Mouse (Mus musculus) kidney, adult 9 months (tissue): Measurements from ENCODE around the gene Phgr1.

Experiments
- DNase-seq: peaks from one replicate; pipeline ENCODE4 v3.0.0; 2022

Gene Phgr1

DNA sequence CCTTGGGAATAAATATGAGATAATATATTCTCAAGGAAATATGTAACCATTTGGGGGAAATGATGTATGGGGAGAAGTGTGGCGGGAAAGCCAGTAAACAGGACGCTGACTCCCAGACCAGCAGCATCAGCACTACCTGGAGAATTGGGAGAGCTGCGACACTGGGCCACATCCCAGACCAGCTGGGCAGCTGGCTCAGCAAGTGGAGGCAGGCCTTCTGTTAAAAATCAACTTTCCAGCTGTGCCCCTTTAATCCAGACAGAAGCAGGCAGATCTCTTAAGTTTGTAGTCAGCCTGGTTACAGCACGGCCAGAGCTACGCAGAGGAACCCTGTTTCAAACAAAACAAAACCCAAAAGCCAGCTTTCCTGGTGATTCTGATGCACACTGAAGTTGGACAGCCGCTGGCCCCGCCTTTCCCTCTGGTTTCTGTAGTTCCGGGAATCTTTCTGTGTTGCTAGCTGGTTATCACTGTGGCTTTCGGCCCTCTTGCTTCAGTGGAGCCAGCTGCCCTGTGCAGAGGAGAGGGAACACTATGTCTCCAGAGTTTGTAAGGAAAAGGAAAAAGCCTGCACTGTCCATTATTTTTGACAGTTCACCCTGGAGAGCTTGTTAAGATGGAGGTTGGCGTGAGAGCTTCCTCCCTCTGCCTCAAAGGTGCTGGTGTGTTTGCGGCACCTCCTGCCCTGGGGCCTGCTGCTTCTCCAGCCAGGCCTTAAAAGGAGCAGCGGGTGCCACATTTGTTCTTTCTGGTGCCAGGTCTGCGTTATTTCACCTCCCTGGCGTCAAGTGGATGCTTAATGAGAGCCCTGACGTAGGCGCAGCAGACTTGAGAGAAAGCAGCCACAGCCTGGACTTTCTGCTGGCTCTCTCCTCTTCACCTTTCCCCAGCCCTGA lies 20.4 kb upstream of the Phgr1 start:
- DNase-seq, result peak; percentile 50

DNA sequence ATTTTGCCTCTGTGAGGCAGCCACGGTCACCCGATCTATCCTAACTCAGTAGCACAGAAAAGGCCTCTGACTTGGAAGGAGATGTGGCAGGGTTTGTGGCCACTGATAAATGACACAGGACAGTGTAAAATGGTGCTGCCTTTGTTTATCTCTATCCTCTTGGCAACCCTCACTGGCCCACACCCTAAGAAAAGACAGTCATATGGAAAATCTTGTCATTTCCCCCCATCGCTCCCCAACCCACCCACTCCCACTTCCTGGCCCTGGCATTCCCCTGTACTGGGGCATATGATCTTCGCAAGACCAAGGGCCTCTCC lies 19.8 kb upstream of the Phgr1 start:
- no peak for DNase-seq

DNA sequence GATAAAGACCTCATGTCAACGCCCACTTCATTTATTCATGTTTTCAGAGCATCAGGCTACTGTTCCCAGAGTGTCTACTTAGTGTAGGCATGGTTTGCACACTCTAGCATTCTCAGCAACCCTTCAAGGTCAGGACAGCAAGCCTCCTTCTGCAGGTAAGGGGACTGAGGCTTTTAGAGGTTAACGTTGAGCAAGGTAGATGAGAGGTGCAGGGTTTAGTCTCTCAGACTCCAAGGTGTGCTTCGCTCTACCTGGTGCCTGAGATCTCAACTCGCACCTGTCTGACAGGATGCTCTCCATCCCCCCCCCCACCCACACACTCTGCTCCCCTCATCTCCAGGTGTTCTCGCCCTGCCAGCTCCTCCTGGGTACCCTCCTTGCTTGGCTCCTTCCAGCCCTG lies 18.4 kb upstream of the Phgr1 start:
- DNase-seq, result no peak

DNA sequence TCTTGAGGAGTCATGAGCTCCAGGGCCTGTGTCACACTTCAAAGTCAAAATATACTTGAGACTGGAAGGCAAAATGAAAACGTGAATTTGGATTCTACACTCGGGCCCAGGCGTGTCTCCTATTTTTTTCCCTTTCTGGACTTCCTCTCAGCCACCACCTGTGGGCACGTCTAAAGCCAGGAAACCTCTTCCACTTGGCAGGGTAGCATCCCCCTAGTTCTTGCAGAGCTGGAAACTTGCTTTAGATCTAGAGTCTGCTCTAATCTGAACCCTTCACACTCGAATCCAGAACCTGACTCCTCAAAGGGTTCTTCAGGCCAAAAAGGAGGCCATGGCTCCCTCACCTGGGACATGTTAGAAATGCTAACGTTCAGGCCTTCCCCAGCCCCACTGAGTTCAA lies 17.2 kb upstream of the Phgr1 start:
- no peak for DNase-seq

DNA sequence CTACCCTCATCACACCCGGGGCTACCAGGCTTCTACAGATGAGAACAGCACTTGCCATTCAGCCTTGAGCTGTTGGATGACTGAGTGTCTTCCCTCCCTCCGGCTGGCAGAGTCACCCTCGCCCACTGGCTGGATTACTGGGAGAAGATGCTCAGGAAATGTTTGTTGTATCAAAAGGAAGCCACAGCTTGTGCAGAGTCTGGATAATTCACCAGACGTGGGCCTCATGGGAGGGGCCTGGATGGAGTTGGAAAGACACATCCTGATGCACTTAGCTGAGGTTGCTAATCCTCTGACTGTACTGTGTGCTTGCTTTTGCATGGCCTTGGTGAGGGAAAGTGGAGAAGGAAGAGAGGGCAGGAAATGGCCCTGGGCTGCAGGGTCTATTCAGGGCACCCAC lies 16.5 kb upstream of the Phgr1 start:
- no peak for DNase-seq

DNA sequence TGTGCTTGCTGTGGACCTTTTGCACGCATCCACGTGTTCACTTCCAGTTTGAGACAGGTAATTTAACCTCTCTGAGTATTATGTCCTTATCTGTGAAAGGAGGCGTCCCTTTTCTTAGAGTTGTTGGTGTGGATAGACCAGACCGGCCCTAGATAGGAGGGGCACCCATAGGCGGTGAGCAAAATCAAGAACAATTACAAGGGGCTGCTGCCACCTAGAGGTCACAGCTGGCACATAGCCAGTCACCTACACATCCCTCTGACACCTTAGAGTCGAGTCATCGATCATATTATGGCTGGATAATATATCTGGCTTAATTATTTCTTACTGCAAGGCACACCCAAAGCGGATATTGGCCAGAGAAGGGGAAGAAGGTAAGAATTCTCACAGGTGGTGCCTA lies 12.7 kb upstream of the Phgr1 start:
- DNase-seq, result peak; percentile 64

DNA sequence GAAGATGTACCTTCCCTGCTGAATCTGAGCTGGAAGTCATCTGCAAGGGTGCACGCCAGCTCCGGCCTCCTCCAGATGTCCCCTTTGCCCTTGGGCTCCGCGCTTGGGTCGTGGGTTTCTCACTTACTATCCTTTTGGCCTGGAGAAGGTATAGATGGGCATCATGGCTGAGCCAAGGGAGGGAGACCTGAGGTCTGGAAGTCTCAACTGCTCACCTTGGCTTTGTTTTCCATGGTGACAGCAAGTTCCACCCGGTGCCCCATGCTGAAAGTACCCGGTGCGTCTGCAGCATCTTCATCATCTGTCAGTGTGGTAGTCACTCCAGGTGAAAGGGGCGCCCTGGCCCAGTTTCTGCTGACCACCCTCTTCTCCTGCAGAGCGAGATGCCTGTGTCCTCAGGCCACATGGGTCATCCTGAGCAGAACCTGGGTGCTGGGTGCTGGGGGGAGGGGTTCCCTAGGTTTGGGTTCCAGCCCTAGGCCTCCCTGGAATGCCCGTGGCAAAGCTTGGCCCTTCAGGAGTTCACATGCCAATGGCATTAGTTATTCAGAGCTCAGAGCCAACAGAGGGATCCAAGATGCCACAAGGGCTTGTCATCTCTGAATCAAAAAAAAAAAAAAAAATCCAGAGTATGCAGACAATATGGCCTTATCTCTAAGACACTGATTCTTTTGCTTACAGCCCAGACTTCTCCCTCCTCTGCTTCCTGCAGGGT lies 12.1 kb upstream of the Phgr1 start:
- DNase-seq, result no peak

DNA sequence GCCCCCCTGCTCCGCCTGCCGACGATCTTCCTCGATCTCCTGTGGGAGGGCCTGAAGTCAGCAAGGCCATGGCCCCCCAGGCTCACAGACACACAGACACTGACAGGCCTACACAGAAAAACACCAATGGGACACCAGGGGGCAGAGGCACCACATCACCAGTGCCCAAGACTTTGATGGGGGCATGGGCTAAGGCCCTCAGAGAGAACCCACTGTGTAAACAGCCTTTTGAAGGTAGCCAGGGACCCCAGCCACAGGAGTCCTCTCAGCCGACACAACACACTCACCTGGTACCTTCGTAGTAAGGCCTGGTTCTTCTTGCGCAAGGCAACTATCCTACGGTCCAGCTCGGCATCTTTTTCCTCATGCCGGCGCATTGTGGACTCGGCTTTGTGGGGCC lies 11.2 kb upstream of the Phgr1 start:
- no peak for DNase-seq

DNA sequence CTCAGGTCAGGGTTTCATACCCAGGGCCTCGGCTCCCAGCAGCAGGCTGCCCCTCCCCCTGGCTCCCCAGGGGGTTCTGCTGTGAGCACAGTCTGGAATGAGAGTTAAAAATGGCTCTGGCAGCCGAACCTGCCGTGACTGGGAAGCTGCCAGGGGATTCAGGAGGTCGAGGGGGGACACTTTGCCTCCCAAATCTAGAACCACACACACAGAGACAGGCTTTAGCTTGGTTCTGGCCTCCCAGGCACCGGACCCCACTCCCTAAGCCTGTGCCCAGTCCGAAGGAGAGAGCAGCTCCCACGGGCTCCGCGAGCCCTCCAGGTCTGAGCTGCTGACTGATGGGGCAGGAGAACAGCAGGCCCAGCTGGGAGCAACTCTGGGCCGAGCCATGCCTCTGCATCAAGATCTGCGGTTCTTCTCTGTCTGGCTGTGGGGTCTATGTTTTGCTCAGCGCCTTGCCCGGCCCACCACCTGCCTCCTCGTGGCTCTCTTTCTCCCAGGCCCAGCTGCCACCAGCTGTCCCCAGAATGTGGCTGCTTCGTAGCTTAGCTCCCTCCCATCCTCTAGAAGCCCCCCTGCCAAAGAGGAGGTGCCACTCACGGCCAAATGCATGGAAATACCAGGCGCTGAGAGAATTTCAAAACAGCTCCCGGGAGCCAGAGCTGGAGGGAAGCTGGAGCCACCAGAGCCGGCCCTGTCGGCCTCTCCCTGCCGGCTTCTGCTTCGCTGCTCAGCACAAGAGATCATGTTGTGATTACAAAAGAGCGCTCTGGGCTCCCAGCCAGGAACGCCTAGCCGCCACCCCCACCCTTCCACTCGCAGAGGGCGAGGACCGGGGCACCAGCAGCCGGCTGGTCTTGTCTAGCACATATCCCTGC lies 10.4 kb upstream of the Phgr1 start, which contains the start of gene Ccdc9b:
Gene Ccdc9b, minus strand, starts transcription at position 756 of the 878 bp plus-strand sequence.
- DNase-seq, result peak; percentile 96

DNA sequence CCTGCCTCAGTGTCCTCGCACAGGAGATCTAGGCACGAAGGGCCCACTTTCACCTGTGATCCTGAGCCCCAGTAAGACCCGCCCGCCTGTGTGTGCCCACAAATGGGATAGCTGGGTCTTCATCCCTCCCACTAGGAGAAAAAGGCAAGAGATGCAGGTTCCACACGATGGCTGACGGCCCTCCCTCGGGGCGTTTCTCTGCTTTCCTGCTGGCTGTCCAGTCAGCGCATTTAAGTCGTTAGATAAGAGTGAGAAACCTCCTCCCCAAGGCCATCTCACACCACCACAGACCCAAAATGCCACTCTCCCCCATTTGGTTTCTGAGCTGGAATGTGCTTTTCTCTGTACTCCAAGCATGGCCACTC lies 9.8 kb upstream of the Phgr1 start:
- DNase-seq, result no peak

DNA sequence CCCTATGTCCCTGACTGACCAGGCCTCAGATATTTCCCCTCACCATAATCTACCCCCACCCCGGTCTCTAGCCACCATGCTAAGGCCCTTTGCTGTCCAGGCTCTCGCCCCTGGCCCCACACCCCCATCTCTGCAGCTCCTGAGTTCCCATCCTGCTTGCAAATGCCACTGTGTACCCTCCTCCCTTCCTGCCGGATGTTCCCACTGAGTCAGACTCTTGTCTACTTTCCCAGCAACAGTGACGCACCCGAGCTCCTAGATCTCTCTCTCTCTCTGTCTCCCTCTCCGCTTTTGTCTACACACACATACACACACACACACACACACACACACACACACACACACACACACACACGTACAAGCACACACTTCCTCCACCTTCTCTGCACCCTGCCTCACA lies 9.1 kb upstream of the Phgr1 start:
- peak; percentile 53 for DNase-seq

DNA sequence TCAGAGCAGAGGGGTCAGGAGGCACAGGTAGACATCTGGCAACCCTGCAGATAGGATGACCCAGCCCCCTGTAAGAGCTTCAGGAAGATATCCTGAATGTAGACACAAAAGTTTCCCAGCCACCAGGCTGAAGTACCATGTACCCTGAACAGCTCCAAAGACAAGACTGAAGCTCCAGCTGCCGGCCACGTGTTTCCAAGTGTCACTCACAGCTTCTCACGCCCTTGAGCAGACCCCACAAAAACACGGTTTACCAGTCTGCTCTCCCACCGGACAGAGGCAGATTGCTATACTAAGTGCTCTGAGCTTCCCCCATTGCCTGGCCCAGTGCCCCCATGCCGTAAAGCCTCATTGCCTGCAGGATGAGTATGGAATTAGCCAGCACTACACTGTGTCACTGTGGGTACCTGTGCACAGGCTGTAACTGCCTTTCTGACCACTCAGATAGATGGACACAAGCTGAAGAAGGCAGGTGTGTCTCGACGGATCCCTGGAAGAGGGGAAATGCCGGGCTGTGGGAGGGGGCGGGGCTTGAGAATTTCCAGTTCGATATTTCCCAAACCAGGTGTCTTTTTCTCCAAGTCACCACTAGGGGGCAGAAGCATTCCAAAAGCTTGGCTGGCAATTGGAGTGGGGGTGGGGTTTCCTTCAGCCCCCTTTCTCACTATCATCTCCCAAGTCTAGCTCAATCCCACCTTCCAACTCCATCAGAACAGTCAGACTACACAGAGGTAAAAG lies 8.3 kb upstream of the Phgr1 start:
- peak; percentile 59 for DNase-seq

DNA sequence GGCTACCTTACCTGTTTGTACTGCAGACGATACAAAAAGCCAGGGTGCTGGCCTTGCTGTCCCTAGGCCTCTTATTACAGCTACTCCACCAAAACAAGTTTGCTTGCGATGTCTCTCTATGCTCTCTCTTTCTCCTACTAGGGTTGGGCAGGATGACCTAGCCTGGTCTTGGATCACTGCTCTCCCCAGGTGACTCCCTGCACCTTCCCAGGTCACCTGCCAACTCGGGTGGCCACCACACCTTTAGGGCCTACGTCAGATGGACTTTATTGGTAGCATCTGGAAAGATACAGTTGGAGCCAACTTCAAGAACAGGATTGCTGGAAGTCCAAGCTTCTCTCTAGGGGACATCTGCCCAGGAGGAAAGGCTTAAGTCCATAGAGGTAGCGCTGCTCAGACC lies 7.7 kb upstream of the Phgr1 start:
- no peak for DNase-seq

DNA sequence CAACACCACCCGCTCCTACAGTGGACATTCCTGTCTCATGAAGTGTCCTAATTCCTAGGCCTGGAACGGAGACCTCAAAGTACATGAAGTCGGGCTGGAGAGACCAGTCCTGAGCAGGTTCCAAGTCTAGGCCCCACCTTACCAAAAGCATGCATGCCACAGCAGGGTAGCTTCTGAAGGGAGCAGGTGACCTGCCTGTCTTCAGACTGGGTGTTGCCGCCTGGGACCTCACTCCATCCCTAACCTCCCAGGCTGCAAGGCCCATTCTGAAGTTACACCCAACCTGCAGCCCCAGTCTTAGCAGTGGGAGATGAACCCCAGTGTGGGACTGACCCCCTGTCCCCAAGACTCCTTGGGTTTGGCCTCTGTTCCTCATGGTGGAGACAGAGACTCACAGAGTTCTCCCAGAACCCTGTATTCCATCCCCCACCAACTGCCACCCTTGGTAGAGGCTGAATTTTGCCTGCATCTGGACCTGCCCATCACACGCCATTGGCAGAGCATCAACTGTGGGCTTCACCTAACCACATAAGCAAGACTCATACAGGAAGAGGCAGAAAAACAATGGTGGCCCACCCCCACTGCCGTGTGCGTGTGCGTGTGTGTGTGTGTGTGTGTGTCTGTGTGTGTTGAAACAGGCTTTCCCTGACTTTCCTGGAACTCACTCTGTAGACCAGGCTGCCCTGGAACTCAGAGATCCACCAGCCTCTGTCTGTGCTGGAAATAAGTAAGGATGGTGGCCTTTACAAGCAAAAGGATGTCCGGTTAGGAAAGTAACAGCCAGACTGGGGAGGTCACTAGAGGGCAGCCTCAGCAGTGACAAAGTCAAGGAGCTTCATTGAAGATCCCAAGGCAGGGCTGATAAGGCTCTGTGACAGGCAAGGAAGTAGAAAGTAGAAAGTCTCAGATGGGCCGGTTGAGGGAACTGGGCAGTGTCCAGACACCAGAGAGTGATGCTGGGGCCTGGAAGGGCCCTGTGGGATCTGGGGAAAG lies 6.2 kb upstream of the Phgr1 start:
- DNase-seq, result no peak

DNA sequence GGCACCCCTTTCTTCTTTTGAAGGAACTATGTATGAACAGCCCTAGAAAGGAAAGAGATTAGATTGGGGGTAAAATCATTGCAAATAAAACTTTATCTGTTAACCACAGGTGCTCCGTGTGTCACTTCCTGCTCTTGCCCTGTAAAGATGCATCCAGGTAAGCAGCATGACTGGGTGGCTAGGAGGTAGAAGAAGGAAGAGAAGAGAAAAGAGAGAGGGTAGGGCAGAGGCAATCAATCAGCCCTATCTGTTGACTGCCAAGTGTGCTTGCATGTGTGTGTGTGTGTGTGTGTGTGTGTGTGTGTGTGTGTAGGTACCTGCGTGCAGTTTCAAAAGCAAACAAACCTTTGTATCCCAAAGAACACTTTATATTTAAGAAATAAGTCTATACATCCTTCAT lies 2.0 kb downstream of the Phgr1 start:
- no peak for DNase-seq

DNA sequence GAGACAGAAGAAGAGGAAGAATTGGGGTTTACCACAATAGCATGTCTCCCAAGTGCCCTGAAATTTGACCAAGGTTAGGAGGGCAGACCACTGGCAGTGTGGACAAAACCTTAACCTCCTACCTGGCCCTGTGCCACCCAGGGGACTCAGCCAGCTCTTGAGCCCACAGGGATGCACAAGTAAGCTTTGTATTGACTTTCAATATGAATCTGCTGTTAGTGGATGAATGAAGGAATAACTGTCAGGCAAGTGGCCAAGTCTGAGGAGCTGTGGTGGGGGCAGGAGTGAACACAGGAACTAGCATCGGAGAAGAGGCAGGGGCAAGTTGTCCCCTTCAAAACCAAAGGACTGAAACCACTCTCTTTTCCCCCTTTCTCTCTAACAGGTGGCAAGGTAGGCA lies 2.8 kb downstream of the Phgr1 start:
- DNase-seq, result no peak

DNA sequence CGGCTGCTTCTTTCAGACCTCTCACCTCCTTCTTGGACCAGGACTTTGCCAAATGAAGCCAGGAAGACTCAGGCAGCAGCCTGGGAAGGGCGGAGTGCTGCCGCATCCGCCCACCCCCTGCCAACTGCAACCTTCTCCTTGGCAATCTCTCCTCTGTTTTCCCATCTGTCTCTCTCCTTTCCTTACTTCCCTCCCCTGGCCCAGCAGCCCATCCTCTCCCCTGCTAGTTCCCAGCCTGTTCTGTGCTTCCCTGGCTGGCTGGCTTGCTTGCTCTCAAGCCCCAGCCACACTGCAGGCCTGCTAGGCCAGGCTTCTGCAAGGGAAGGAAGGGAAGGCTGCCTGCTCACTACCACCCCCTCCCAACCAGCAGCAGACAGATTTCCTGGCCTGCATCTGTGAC lies 3.3 kb downstream of the Phgr1 start:
- DNase-seq, result no peak

DNA sequence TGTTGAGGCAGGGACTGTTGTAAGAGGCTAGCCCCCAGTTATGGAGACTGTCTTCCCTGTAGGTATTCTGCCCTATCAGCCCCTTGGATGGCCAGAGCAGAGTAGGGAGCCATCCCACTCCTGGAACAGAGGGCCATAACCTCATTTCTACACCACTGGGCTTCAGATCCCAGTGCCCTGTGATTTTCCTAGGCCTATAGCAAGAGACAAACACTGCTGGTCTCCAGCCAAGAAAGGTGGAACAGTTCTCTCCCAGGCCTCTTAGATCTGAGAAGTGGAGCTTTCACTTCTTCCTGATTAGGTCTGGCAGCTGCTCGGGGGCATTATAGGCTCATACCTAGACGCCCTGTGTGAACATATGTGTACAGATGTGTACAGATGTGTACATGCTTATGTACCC lies 3.7 kb downstream of the Phgr1 start:
- DNase-seq, result no peak

DNA sequence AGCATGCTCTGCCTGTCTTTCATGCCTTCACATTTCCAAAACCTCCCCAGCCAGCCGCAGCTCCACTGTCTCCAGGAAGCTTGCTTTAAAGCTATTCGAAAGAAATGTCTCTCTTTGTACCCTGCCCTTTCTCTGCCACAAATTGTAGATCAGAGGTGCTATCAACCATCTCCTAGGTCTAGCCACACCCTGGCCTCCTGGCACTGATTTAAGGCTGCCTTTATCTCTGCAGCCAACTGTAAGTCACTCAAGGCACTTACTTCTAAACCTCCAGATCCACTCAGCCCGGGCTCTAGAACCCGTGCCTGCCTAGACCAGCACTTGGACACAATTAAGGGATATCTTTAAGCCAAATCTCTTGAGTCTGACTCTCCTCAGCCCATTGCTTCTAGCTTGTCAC lies 5.8 kb downstream of the Phgr1 start:
- no peak for DNase-seq

DNA sequence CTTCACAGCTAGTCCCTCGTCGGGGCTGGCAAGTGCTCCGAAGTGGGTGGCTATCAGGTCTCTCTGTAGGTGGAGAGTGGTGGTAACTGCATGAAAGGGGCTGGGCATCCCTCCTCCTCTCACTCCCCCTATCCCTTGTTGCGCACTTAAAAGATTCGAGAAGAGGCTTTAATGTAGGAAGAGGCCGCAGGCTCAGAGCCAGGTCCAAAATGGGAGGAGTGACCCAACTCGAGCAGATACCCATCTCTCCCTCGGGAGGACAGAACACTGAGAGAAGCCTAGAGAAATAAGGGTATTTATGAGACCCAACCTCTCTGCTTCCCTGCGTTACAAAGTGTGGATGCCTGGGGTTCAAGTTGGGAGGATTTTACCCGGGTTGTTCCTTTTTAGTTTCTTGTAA lies 6.5 kb downstream of the Phgr1 start:
- peak; percentile 18 for DNase-seq
